Mouse (Mus musculus) bone marrow macrophage, adult 2 months (primary cell): Measurements from ENCODE around the gene Lrrc8c.

Source experiments
- CTCF ChIP-seq: IDR thresholded peaks from 2 replicates; pipeline ENCODE4 v1.5.1; 2012; ENCODE audit warnings: low read depth, mild to moderate bottlenecking, low read length, moderate library complexity
- POLR2A ChIP-seq: IDR thresholded peaks from 2 replicates; pipeline ENCODE4 v1.6.1; 2012; ENCODE audit warnings: mild to moderate bottlenecking, low read depth, low read length, borderline replicate concordance

- TF ChIP-seq POLR2A, result no peak
- no peak for TF ChIP-seq CTCF
Measured at GRCm38 (mm10) chr5:105545126-105545525, 25.9 kb downstream of the Lrrc8c start.
